8 mouse cellular contexts compared by ENCODE assay signal in genomic region chr10:39536258-39536657, GRCm38 (mm10).
A peak's percentile ranks its signal among the peaks of the same experiment; 100 is the strongest.
DNase-seq lines count a peak whose midpoint lies in the region; ATAC-seq lines count a peak whose summit lies in the region.

No protein-coding gene starts in this region.

- H3K9me3 ChIP-seq in kidney, embryonic 14.5 days (ENCODE audit: control insufficient read depth, low read length): no peaks in the 10 kb centered on the region
- H3K9me3 ChIP-seq in forebrain, embryonic 15.5 days: no peaks in the 10 kb centered on the region
- H3K9me3 ChIP-seq in intestine, embryonic 16.5 days (ENCODE audit: control insufficient read depth, low read length): no peaks in the 10 kb centered on the region
- H3K9me3 ChIP-seq in midbrain, embryonic 14.5 days (ENCODE audit: control insufficient read depth, low read length): no peaks in the 10 kb centered on the region

- no peak overlapping the region for H3K9ac ChIP-seq in kidney, embryonic 14.5 days (ENCODE audit: low read depth, low read length)
- no peak overlapping the region for H3K9ac ChIP-seq in forebrain, embryonic 15.5 days (replicated peaks)
- no peak overlapping the region for H3K9ac ChIP-seq in intestine, embryonic 16.5 days (ENCODE audit: low read depth, low read length)
- H3K9ac ChIP-seq in midbrain, embryonic 14.5 days (replicated peaks; ENCODE audit: low read length): no peak overlapping the region

- no peak overlapping the region for H3K27ac ChIP-seq in kidney, embryonic 14.5 days (ENCODE audit: low read depth, low read length)
- peak overlapping the region; percentile 44 for H3K27ac ChIP-seq in forebrain, embryonic 15.5 days (replicated peaks)
- H3K27ac ChIP-seq in intestine, embryonic 16.5 days (ENCODE audit: low read length): peak overlapping the region; percentile 66
- H3K27ac ChIP-seq in midbrain, embryonic 14.5 days (replicated peaks; ENCODE audit: low read depth, low read length): peak overlapping the region; percentile 78

- no peak overlapping the region for H3K4me2 ChIP-seq in kidney, embryonic 14.5 days (replicated peaks; ENCODE audit: low read depth, low read length)
- H3K4me2 ChIP-seq in forebrain, embryonic 15.5 days (replicated peaks): no peak overlapping the region
- no peak overlapping the region for H3K4me2 ChIP-seq in intestine, embryonic 16.5 days (ENCODE audit: low read depth, low read length)
- H3K4me2 ChIP-seq in midbrain, embryonic 14.5 days (ENCODE audit: low read length): no peak overlapping the region

- ATAC-seq in kidney, embryonic 14.5 days (ENCODE audit: low FRiP score, low TSS enrichment): no peak
- ATAC-seq in forebrain, embryonic 15.5 days (replicated peaks): no peak
- no peak for ATAC-seq in intestine, embryonic 16.5 days
- ATAC-seq in midbrain, embryonic 14.5 days (ENCODE audit: low FRiP score, low TSS enrichment): peak; percentile 60; the same call in 1 of the 2 replicates
- no peak for ATAC-seq in CD4-positive, CD25-positive, alpha-beta regulatory T cell, adult 4 months

- no peaks in the 10 kb centered on the region; the same call in 1 of the 2 replicates for H3K36me3 ChIP-seq in kidney, embryonic 14.5 days (ENCODE audit: control insufficient read depth, insufficient read depth, low read length)
- H3K36me3 ChIP-seq in forebrain, embryonic 15.5 days: peaks cover 15% of the 10 kb centered on the region; the same call in 1 of the 2 replicates
- H3K36me3 ChIP-seq in intestine, embryonic 16.5 days (ENCODE audit: control insufficient read depth, insufficient read depth, low read length): peaks cover 2% of the 10 kb centered on the region; the same call in 1 of the 2 replicates
- H3K36me3 ChIP-seq in midbrain, embryonic 14.5 days (ENCODE audit: control insufficient read depth, insufficient read depth, low read length): peaks cover 36% of the 10 kb centered on the region

- H3K4me3 ChIP-seq in kidney, embryonic 14.5 days (ENCODE audit: low read length): no peak overlapping the region
- no peak overlapping the region for H3K4me3 ChIP-seq in forebrain, embryonic 15.5 days
- no peak overlapping the region for H3K4me3 ChIP-seq in intestine, embryonic 16.5 days (ENCODE audit: low read length)
- H3K4me3 ChIP-seq in midbrain, embryonic 14.5 days (replicated peaks; ENCODE audit: low read depth, low read length): no peak overlapping the region

- H3K27me3 ChIP-seq in kidney, embryonic 14.5 days (ENCODE audit: control insufficient read depth, insufficient read depth, low read length): no peaks in the 10 kb centered on the region
- no peaks in the 10 kb centered on the region for H3K27me3 ChIP-seq in forebrain, embryonic 15.5 days
- no peaks in the 10 kb centered on the region for H3K27me3 ChIP-seq in intestine, embryonic 16.5 days (replicated peaks; ENCODE audit: control insufficient read depth, insufficient read depth, low read length)
- no peaks in the 10 kb centered on the region for H3K27me3 ChIP-seq in midbrain, embryonic 14.5 days (ENCODE audit: control insufficient read depth, insufficient read depth, low read length)

- H3K4me1 ChIP-seq in kidney, embryonic 14.5 days (ENCODE audit: control insufficient read depth, insufficient read depth, low read length): peaks cover 32% of the 10 kb centered on the region
- peaks cover 44% of the 10 kb centered on the region for H3K4me1 ChIP-seq in forebrain, embryonic 15.5 days
- H3K4me1 ChIP-seq in intestine, embryonic 16.5 days (ENCODE audit: control insufficient read depth, insufficient read depth, low read length): peaks cover 60% of the 10 kb centered on the region
- H3K4me1 ChIP-seq in midbrain, embryonic 14.5 days (ENCODE audit: control insufficient read depth, insufficient read depth, low read length): peaks cover 63% of the 10 kb centered on the region

- DNase-seq in kidney, adult 18-20 months: peak; percentile 59
- peak; percentile 75 for DNase-seq in midbrain, embryonic 14.5 days
- no peak for DNase-seq in frontal cortex, postnatal 10 days (ENCODE audit: low spot score in 2 of 2)
- no peak for DNase-seq in frontal cortex, adult 2 months (ENCODE audit: extremely low spot score in 1 of 2, low spot score in 1 of 2)

- WGBS in kidney, embryonic 14.5 days: 76% methylated on average over 11 of the region's 11 CpGs
- WGBS in forebrain, embryonic 15.5 days: 43% methylated on average over 11 of the region's 11 CpGs
- WGBS in intestine, embryonic 16.5 days: 57% methylated on average over 11 of the region's 11 CpGs
- WGBS in midbrain, embryonic 14.5 days: 33% methylated on average over 11 of the region's 11 CpGs

Comparison
In these comparisons a context has a peak if more than half of its experiments do, and no peak if none do; other contexts are left out.
1. DNase-seq: peak in kidney, adult 18-20 months (single experiment) and midbrain, embryonic 14.5 days (single experiment); none in frontal cortex, postnatal 10 days (0 of 2) and frontal cortex, adult 2 months (0 of 2).